Mouse (Mus musculus) hindbrain, postnatal 0 days (tissue): Measurements from ENCODE around the gene Wwox. TPM values are rescaled to one million over a fixed set of nuclear protein-coding genes. Genes with fewer than 3 reads are reported as not detected.
A peak's percentile ranks its signal among the peaks of the same experiment; 100 is the strongest.

Experiments used
- ATAC-seq: fragments of 200-750 bp; cut with Nextera tagmentation; 2 replicates; pipeline ENCODE4 v1.8.0; 2017; ENCODE audit warnings: mild to moderate bottlenecking, moderate TSS enrichment, moderate library complexity
- DNase-seq: peaks from one replicate; pipeline ENCODE4 v3.0.0-alpha.2; 2015; ENCODE audit warnings: low spot score
- H3K27ac ChIP-seq: fragments of 300-500 bp; sonication (generic); 2 replicates; pipeline ENCODE4 v1.5.1; 2014; ENCODE audit warnings: mild to moderate bottlenecking
- H3K27me3 ChIP-seq: fragments of 300-500 bp; sonication (generic); 2 replicates; pipeline ENCODE4 v1.6.1; 2014; ENCODE audit warnings: low read length, mixed read lengths; ENCODE audit not compliant: insufficient read depth
- H3K36me3 ChIP-seq: fragments of 300-500 bp; sonication (generic); 2 replicates; pipeline ENCODE4 v1.6.1; 2014; ENCODE audit warnings: low read length, mixed read lengths; ENCODE audit not compliant: insufficient read depth
- H3K4me1 ChIP-seq: fragments of 300-500 bp; sonication (generic); 2 replicates; pipeline ENCODE4 v1.6.1; 2014; ENCODE audit warnings: antibody characterized with exemption, low read length, mixed read lengths; ENCODE audit not compliant: insufficient read depth
- H3K4me2 ChIP-seq: fragments of 300-500 bp; sonication (generic); 2 replicates; pipeline ENCODE4 v1.6.1; 2014; ENCODE audit warnings: low read depth, mild to moderate bottlenecking, low read length, moderate library complexity, mixed read lengths
- H3K4me3 ChIP-seq: fragments of 300-500 bp; sonication (generic); 2 replicates; pipeline ENCODE4 v1.5.1; 2014; ENCODE audit warnings: low read length
- H3K9ac ChIP-seq: fragments of 300-500 bp; sonication (generic); replicated peaks from 2 replicates; pipeline ENCODE4 v1.6.1; 2014; ENCODE audit warnings: mild to moderate bottlenecking, low read length, moderate library complexity, mixed read lengths
- H3K9me3 ChIP-seq: fragments of 300-500 bp; sonication (generic); 2 replicates; pipeline ENCODE4 v1.6.1; 2016; ENCODE audit warnings: low read length, mixed read lengths
- CTCF ChIP-seq: IDR thresholded peaks from 2 replicates; pipeline ENCODE4 v1.5.1; 2016; ENCODE audit warnings: antibody characterized with exemption, control low read depth, low read depth
- WGBS: fragments of 180-500 bp; shearing (Covaris S2); extraction: QIAGEN DNeasy Blood & Tissue Kit; methylation state at CpG from one replicate; pipeline ENCODE4 v1.1.7; 2014; 5-methylcytosine and 5-hydroxymethylcytosine counted together
- polyA plus RNA-seq: library from polyadenylated mRNA; unstranded; fragments of >200 nt; fragmentation: Nextera tagmentation; extraction: Ambion mirVana; gene quantifications from 2 replicates; pipeline ENCODE4 v1.2.1, GENCODE M21; 2015
- total RNA-seq: library from RNA; depleted of rRNA; stranded (reverse); fragments of >200 nt; gene quantifications from 2 replicates; pipeline ENCODE4 v1.2.3, GENCODE M21; 2014

Wwox gene
- total and polyA plus RNA-seq, 2 experiments from 2014 or later = 17.1 to 19.8 TPM

- TF ChIP-seq CTCF = no peak
- DNase-seq (no peak), ATAC-seq (no peak)
- Histone ChIP-seq H3K4me1 (no peaks in the 10 kb centered on the region), H3K4me3 (no peak overlapping the region), H3K36me3 (no peaks in the 10 kb centered on the region), H3K27ac (no peak overlapping the region), H3K9ac (no peak overlapping the region), H3K4me2 (no peak overlapping the region), H3K9me3 (no peaks in the 10 kb centered on the region), H3K27me3 (peaks cover 4% of the 10 kb centered on the region; the same call in 1 of the 2 replicates)
- WGBS = 41% methylated on average over 15 of the region's 15 CpGs
Measured at GRCm38 (mm10) chr8:115208415-115209192, 769.1 kb downstream of the Wwox start.

- ATAC-seq (no peak), DNase-seq (no peak)
- WGBS = 66% methylated on average over 6 of the region's 6 CpGs
- peaks cover 4% of the 10 kb centered on the region; the same call in 1 of the 2 replicates for H3K27me3 ChIP-seq
- H3K9ac ChIP-seq = no peak overlapping the region
- no peaks in the 10 kb centered on the region for H3K36me3 ChIP-seq
- no peak for TF ChIP-seq CTCF
- H3K4me1 ChIP-seq = no peaks in the 10 kb centered on the region
- H3K9me3 ChIP-seq = no peaks in the 10 kb centered on the region
- no peak overlapping the region for H3K4me3 ChIP-seq
- no peak overlapping the region for H3K4me2 ChIP-seq
- H3K27ac ChIP-seq = no peak overlapping the region
Measured at GRCm38 (mm10) chr8:115210014-115210413, 770.6 kb downstream of the Wwox start.

DNA sequence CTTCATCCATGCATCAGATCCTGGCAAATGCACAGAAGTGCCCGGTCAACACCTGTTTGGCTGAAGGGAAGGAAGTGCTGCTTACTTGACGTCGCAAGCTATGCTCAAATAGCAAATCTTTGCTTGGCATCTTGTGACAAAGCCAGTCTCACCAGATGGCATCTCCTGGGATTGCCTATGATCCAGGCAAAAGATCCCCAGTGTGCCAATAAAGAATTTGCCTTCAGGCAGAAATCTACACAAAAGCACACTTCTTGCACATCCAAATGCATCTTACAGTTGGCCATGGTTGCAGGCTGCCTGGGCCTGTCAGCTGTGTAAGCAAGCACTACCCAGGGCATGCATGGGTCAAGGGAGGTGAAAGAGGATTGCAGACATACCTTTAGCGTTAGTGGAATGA is 773.7 kb downstream of the Wwox start:
- no peak overlapping the region for H3K4me2 ChIP-seq
- no peak overlapping the region for H3K9ac ChIP-seq
- no peak for DNase-seq
- H3K27ac ChIP-seq = no peak overlapping the region
- H3K4me3 ChIP-seq = no peak overlapping the region
- H3K36me3 ChIP-seq = no peaks in the 10 kb centered on the region
- WGBS = 71% methylated on average over 4 of the region's 4 CpGs
- no peaks in the 10 kb centered on the region for H3K27me3 ChIP-seq
- H3K9me3 ChIP-seq = no peaks in the 10 kb centered on the region
- TF ChIP-seq CTCF = no peak
- no peak for ATAC-seq
- no peaks in the 10 kb centered on the region for H3K4me1 ChIP-seq

DNA sequence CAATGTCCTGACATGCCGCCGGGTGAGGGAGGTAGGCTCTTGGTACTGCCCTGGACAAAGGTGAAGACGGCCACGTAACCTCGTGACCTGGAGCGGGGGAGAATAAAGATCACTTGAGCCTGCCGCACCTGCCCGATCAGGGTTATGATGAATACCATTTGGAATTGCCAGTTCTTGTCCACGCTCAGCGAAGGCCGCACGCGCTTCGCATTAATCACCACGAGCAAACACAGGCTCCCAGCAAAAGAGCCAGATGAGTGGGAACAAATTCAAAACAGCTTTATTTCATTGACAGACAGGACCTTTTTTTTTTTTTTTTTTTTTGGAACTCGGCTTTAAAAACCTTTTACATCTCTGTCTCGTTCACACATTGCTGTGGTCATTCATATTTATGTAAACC is 775.4 kb downstream of the Wwox start:
- Histone ChIP-seq H3K4me1 (no peaks in the 10 kb centered on the region), H3K27me3 (no peaks in the 10 kb centered on the region), H3K36me3 (no peaks in the 10 kb centered on the region), H3K4me3 (no peak overlapping the region), H3K27ac (no peak overlapping the region), H3K9me3 (no peaks in the 10 kb centered on the region), H3K9ac (no peak overlapping the region), H3K4me2 (no peak overlapping the region)
- WGBS = 73% methylated on average over 17 of the region's 17 CpGs
- DNase-seq = peak; percentile 15
- TF ChIP-seq CTCF = no peak
- no peak for ATAC-seq

- Histone ChIP-seq H3K4me1 (no peaks in the 10 kb centered on the region), H3K4me3 (no peak overlapping the region), H3K27me3 (no peaks in the 10 kb centered on the region), H3K27ac (no peak overlapping the region), H3K4me2 (no peak overlapping the region), H3K9ac (no peak overlapping the region), H3K9me3 (no peaks in the 10 kb centered on the region), H3K36me3 (no peaks in the 10 kb centered on the region)
- TF ChIP-seq CTCF = no peak
- WGBS = 52% methylated on average over 3 of the region's 3 CpGs
- DNase-seq (no peak), ATAC-seq (no peak)
Measured at GRCm38 (mm10) chr8:115216801-115217200, 777.3 kb downstream of the Wwox start.

DNA sequence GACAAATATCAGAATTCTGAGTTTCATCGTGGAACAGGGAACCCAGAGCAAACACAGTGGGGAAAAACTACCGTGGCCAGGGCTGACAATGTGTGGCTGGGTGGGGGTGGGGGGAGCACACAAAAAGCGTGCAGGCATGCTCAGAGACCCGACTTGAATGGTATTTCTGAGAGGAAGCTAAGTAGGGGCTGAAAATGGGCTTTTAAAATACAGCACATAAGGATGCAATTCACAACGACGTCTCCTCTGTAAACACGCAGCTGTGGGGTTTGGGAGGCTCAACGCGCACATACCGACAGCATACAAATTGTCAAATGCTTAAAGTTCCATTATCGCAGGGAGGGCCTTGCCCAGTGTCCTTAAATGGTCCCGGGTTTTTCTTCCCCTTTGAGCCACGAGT is 783.1 kb downstream of the Wwox start:
- no peak for TF ChIP-seq CTCF
- H3K4me2 ChIP-seq = no peak overlapping the region
- no peak overlapping the region for H3K4me3 ChIP-seq
- ATAC-seq (no peak), DNase-seq (no peak)
- no peaks in the 10 kb centered on the region for H3K36me3 ChIP-seq
- 0 out of 2 replicates have a peak, but pooled peaks cover 3% of the 10 kb centered on the region for H3K4me1 ChIP-seq
- no peak overlapping the region for H3K9ac ChIP-seq
- no peaks in the 10 kb centered on the region for H3K27me3 ChIP-seq
- H3K27ac ChIP-seq = no peak overlapping the region
- H3K9me3 ChIP-seq = no peaks in the 10 kb centered on the region
- 42% methylated on average over 13 of the region's 13 CpGs for WGBS
